Mouse (Mus musculus) cortical plate, adult 2 months (tissue): ENCODE data around the gene Tango6.
"Not testable (repeated sequence)": the region's sequence is repeated elsewhere in the genome, so short reads cannot be mapped to it uniquely, and the experiment has no call there.

ENCODE experiments used
- CTCF ChIP-seq: fragments of 200-500 bp; IDR thresholded peaks from 2 replicates; pipeline ENCODE4 v1.5.1; 2011; ENCODE audit warnings: mild to moderate bottlenecking, control low read depth, low read length; ENCODE audit not compliant: insufficient read depth; ENCODE audit errors: extremely low read depth
- POLR2A ChIP-seq: fragments of 200-500 bp; IDR thresholded peaks from 2 replicates; pipeline ENCODE4 v1.6.1; 2011; ENCODE audit warnings: mild to moderate bottlenecking, low read length, control low read depth; ENCODE audit not compliant: insufficient read depth; ENCODE audit errors: extremely low read depth

- TF ChIP-seq POLR2A, CTCF: not testable (repeated sequence)
Observed at GRCm38 (mm10) chr8:106802384-106803137, 119.7 kb downstream of the Tango6 start.
